Mouse (Mus musculus): Measurements from ENCODE around the gene Fbxo40. TPM values are rescaled to one million over a fixed set of nuclear protein-coding genes. Genes with fewer than 3 reads are reported as not detected.

Fbxo40 gene
- polyA plus RNA-seq, 1 experiment from 2014 or later, result not detected

DNA sequence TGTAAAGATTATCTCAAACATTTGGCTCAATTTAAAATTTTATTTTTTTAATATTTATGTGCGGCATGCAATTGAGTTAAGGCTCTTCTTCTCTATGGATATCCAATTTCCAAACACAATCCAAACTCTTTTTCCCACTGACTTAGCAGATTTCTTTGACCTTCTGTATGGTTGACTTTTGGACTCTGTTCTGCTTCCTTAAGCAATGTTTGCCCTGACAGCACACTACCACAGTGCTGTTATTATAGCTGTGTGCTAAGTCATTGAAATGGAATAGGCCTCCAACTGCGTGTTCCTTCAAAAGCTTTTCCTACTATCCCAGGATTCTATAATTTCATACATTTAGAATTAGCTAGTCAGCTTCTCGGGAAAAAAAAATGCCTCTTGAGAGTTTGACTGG is 46.7 kb downstream of the Fbxo40 start:
- no peak overlapping the region for H3K4me3 ChIP-seq
- H3K27ac ChIP-seq (replicated peaks), result no peak overlapping the region
- H3K9ac ChIP-seq (replicated peaks), result no peak overlapping the region
- WGBS, result 89% methylated on average over 3 of the region's 3 CpGs
- no peak overlapping the region for H3K4me2 ChIP-seq (replicated peaks)
- no peaks in the 10 kb centered on the region for H3K27me3 ChIP-seq
- H3K9me3 ChIP-seq, result no peaks in the 10 kb centered on the region
- ATAC-seq (replicated peaks), result no peak
- H3K4me1 ChIP-seq, result peaks cover 4% of the 10 kb centered on the region; the same call in 1 of the 2 replicates
- H3K36me3 ChIP-seq, result no peaks in the 10 kb centered on the region

DNA sequence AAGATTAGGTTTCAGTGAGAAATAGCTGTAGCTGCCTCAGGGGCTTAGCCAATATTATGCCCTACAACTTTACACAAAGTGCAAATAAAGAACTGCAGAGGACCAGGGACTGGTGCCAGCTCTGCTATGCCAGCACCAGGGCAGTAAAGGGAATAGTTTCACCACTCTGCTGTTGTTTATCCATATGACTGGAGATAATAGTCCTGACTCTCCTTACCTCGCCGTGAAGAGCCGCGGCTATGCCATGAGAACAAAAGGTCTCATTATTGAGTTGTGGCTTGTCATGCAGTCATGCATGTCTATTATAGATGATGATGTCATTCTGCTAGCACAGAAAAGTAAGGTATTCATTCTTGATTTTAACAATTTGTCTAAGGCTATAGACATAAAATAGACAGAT is 48.4 kb downstream of the Fbxo40 start:
- 36% methylated on average over 4 of the region's 4 CpGs for WGBS
- ATAC-seq (replicated peaks), result no peak
- no peak overlapping the region for H3K9ac ChIP-seq (replicated peaks)
- H3K9me3 ChIP-seq, result no peaks in the 10 kb centered on the region
- H3K4me2 ChIP-seq (replicated peaks), result no peak overlapping the region
- H3K36me3 ChIP-seq, result no peaks in the 10 kb centered on the region
- H3K27me3 ChIP-seq, result no peaks in the 10 kb centered on the region
- peaks cover 4% of the 10 kb centered on the region; the same call in 1 of the 2 replicates for H3K4me1 ChIP-seq
- H3K27ac ChIP-seq (replicated peaks), result no peak overlapping the region
- H3K4me3 ChIP-seq, result no peak overlapping the region

DNA sequence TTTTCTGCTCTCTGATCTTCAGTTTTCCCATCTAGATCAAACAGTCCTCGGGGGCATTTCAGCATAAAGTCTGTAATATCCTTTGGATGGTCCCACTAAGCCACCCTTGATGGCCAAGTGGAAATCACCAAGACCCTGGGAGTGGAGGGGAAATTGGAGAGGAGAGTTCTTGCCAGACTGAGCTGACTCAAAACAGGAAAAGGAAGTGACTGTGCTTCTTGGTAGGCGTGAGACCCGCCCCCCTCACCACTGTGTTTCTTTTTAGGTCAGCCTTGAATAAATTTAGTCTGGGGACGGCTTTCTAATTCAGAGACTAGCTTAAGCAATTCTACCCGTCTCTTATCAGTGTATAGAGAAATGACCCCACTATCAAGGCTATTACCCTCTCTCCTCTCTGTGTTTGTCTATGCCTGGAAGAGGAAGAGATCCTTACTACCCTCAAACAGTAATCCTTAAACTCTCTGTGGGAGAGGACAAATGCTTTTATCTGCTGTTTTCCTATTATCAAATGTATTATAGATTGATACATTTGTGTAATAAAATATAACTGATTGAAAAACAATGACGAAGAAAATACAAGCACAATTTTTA is 49.0 kb downstream of the Fbxo40 start:
- Histone ChIP-seq H3K4me1 (peaks cover 4% of the 10 kb centered on the region; the same call in 1 of the 2 replicates), H3K9ac (replicated peaks) (no peak overlapping the region), H3K36me3 (no peaks in the 10 kb centered on the region), H3K4me3 (no peak overlapping the region), H3K27ac (replicated peaks) (no peak overlapping the region), H3K9me3 (no peaks in the 10 kb centered on the region), H3K4me2 (replicated peaks) (no peak overlapping the region), H3K27me3 (no peaks in the 10 kb centered on the region)
- 83% methylated on average over 6 of the region's 6 CpGs for WGBS
- no peak for ATAC-seq (replicated peaks)

DNA sequence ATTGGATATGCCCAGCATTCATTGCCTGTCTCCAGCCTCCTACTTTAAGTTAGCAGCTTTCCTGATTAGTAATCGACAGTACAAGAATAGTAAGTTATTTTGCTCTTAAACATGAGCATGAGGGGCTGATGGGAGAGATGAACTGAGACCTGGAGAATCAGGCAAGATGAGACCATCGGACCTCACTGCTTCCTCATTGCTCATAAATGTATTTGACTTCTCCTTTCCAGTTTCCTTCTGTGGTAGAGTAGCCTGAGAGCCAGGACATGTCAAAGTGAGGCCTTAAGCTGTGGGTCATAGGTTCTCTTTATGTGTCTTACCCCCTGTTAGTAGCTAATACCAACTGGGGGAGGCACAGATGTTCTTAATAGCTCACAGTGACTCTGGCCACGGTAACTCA is 54.5 kb downstream of the Fbxo40 start:
- Histone ChIP-seq H3K27me3 (no peaks in the 10 kb centered on the region), H3K36me3 (peaks cover 14% of the 10 kb centered on the region), H3K4me1 (no peaks in the 10 kb centered on the region), H3K27ac (replicated peaks) (no peak overlapping the region), H3K4me2 (replicated peaks) (no peak overlapping the region), H3K9me3 (no peaks in the 10 kb centered on the region), H3K9ac (replicated peaks) (no peak overlapping the region), H3K4me3 (no peak overlapping the region)
- WGBS, result 91% methylated on average over 3 of the region's 3 CpGs
- ATAC-seq (replicated peaks), result no peak

- Histone ChIP-seq H3K27me3 (no peaks in the 10 kb centered on the region), H3K36me3 (peaks cover 21% of the 10 kb centered on the region), H3K9me3 (no peaks in the 10 kb centered on the region), H3K27ac (replicated peaks) (no peak within 1 kb of the TSS), H3K4me1 (no peaks in the 10 kb centered on the region), H3K4me3 (no peak within 1 kb of the TSS), H3K9ac (replicated peaks) (no peak within 1 kb of the TSS), H3K4me2 (replicated peaks) (no peak within 1 kb of the TSS)
- WGBS, result 78% methylated on average over 7 of the region's 7 CpGs
- ATAC-seq (replicated peaks), result no peak
Observed at GRCm38 (mm10) chr16:36934841-36935620, 55.2 kb downstream of the Fbxo40 start, which contains the start of gene Hcls1. Hcls1 (plus strand) TSS chr16:36934983.

GRCm38 (mm10) chr16:36934131-36934840 is 56.0 kb downstream of the Fbxo40 start:
- Histone ChIP-seq H3K9me3 (no peaks in the 10 kb centered on the region), H3K27ac (replicated peaks) (no peak overlapping the region), H3K4me1 (no peaks in the 10 kb centered on the region), H3K4me2 (replicated peaks) (no peak overlapping the region), H3K36me3 (peaks cover 28% of the 10 kb centered on the region), H3K4me3 (no peak overlapping the region), H3K9ac (replicated peaks) (no peak overlapping the region), H3K27me3 (no peaks in the 10 kb centered on the region)
- WGBS, result 87% methylated on average over 6 of the region's 6 CpGs
- ATAC-seq (replicated peaks), result no peak

GRCm38 (mm10) chr16:36932546-36932945 is 57.7 kb downstream of the Fbxo40 start:
- 93% methylated on average over 6 of the region's 6 CpGs for WGBS
- no peak overlapping the region for H3K9ac ChIP-seq (replicated peaks)
- H3K36me3 ChIP-seq, result peaks cover 46% of the 10 kb centered on the region
- ATAC-seq (replicated peaks), result no peak
- no peak overlapping the region for H3K4me3 ChIP-seq
- no peaks in the 10 kb centered on the region for H3K9me3 ChIP-seq
- H3K27ac ChIP-seq (replicated peaks), result no peak overlapping the region
- no peak overlapping the region for H3K4me2 ChIP-seq (replicated peaks)
- no peaks in the 10 kb centered on the region for H3K4me1 ChIP-seq
- H3K27me3 ChIP-seq, result no peaks in the 10 kb centered on the region

GRCm38 (mm10) chr16:36931976-36932375 is 58.3 kb downstream of the Fbxo40 start:
- Histone ChIP-seq H3K36me3 (peaks cover 51% of the 10 kb centered on the region), H3K27ac (replicated peaks) (no peak overlapping the region), H3K4me2 (replicated peaks) (no peak overlapping the region), H3K4me1 (no peaks in the 10 kb centered on the region), H3K27me3 (no peaks in the 10 kb centered on the region), H3K9ac (replicated peaks) (no peak overlapping the region), H3K9me3 (no peaks in the 10 kb centered on the region), H3K4me3 (no peak overlapping the region)
- ATAC-seq (replicated peaks), result no peak
- 95% methylated on average over 3 of the region's 3 CpGs for WGBS

DNA sequence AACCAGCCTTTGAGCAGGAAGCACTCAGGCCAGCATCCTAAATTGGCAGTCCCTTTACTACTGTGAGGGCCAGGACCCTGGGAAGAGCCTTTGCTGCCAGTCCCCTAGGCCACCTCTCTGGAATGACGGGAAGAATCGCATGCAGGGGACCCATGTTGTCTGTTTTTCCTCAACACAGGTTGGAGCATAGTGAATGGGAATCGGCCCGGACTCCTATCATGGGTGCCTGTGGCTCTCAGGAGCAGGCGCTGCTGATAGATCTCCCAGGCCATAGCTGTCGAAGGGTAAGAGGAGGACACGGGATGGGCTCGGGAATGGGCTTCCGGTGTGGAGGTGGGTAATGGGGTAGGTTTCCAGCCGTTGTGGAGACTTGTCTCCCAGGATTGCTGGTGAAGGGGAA is 58.9 kb downstream of the Fbxo40 start:
- H3K36me3 ChIP-seq, result peaks cover 57% of the 10 kb centered on the region
- H3K9ac ChIP-seq (replicated peaks), result no peak overlapping the region
- no peak overlapping the region for H3K4me2 ChIP-seq (replicated peaks)
- WGBS, result 95% methylated on average over 10 of the region's 10 CpGs
- H3K27ac ChIP-seq (replicated peaks), result no peak overlapping the region
- ATAC-seq (replicated peaks), result no peak
- no peaks in the 10 kb centered on the region for H3K27me3 ChIP-seq
- no peaks in the 10 kb centered on the region for H3K4me1 ChIP-seq
- H3K4me3 ChIP-seq, result no peak overlapping the region
- H3K9me3 ChIP-seq, result no peaks in the 10 kb centered on the region

- no peak overlapping the region for H3K4me2 ChIP-seq (replicated peaks)
- no peaks in the 10 kb centered on the region for H3K27me3 ChIP-seq
- H3K9me3 ChIP-seq, result no peaks in the 10 kb centered on the region
- H3K27ac ChIP-seq (replicated peaks), result no peak overlapping the region
- H3K4me3 ChIP-seq, result no peak overlapping the region
- no peaks in the 10 kb centered on the region for H3K4me1 ChIP-seq
- peaks cover 66% of the 10 kb centered on the region for H3K36me3 ChIP-seq
- WGBS, result 84% methylated on average over 11 of the region's 11 CpGs
- H3K9ac ChIP-seq (replicated peaks), result no peak overlapping the region
- ATAC-seq (replicated peaks), result no peak
Observed at GRCm38 (mm10) chr16:36930231-36931136, 59.8 kb downstream of the Fbxo40 start.

DNA sequence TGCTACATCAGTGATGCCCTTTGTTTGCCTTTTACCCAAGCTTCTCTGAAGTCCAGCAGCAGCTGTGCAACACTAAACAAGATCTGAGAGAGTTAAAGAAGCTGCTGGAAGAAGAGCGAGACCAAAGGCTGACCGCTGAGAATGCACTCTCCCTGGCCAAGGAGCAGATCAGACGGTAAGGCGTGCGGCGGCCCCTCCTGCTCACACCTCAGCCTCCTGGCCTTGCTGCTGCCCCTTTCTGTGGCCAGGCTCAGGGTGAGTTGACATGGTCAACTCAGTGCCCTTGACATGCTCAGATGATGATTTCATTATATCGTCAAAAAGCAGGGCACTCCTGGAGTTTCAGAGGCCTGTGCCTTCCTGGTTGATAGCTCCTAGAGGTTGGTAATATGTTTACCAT is 61.1 kb downstream of the Fbxo40 start:
- Histone ChIP-seq H3K4me2 (replicated peaks) (no peak overlapping the region), H3K27ac (replicated peaks) (no peak overlapping the region), H3K27me3 (no peaks in the 10 kb centered on the region), H3K36me3 (peaks cover 73% of the 10 kb centered on the region), H3K9ac (replicated peaks) (no peak overlapping the region), H3K9me3 (no peaks in the 10 kb centered on the region), H3K4me3 (no peak overlapping the region), H3K4me1 (no peaks in the 10 kb centered on the region)
- no peak for ATAC-seq (replicated peaks)
- 98% methylated on average over 7 of the region's 7 CpGs for WGBS

All from forebrain, embryonic 15.5 days (tissue).